Mouse (Mus musculus) urinary bladder, postnatal 14 days (tissue): Measurements from ENCODE around the gene Zfp526.

Source experiments
- DNase-seq: peaks from one replicate; pipeline ENCODE4 v3.0.0; 2021; ENCODE audit warnings: low spot score

The Zfp526 gene

GRCm38 (mm10) chr7:25221102-25221883 lies at the start of gene Zfp526:
TSS of gene Zfp526 (plus strand) at chr7:25221425.
- peak; percentile 98 for DNase-seq

GRCm38 (mm10) chr7:25172669-25173068 lies 48.6 kb upstream of the Zfp526 start:
- DNase-seq, result no peak

GRCm38 (mm10) chr7:25174343-25174742 lies 46.9 kb upstream of the Zfp526 start:
- DNase-seq, result no peak

GRCm38 (mm10) chr7:25178317-25178716 lies 42.9 kb upstream of the Zfp526 start:
- no peak for DNase-seq

GRCm38 (mm10) chr7:25178787-25179605 lies 42.2 kb upstream of the Zfp526 start:
- DNase-seq, result no peak

GRCm38 (mm10) chr7:25179606-25180161 lies 41.5 kb upstream of the Zfp526 start, which contains the start of gene Pou2f2:
TSS of gene Pou2f2 (minus strand) at chr7:25179726.
- peak; percentile 64 for DNase-seq

GRCm38 (mm10) chr7:25180512-25180911 lies 40.7 kb upstream of the Zfp526 start:
- DNase-seq, result no peak

- DNase-seq, result no peak
Measured at GRCm38 (mm10) chr7:25181331-25181790, 39.9 kb upstream of the Zfp526 start.

GRCm38 (mm10) chr7:25181814-25182213 lies 39.4 kb upstream of the Zfp526 start:
- no peak for DNase-seq

GRCm38 (mm10) chr7:25184091-25184490 lies 37.1 kb upstream of the Zfp526 start:
- no peak for DNase-seq

- peak; percentile 79 for DNase-seq
Measured at GRCm38 (mm10) chr7:25187662-25188650, 33.3 kb upstream of the Zfp526 start.

- no peak for DNase-seq
Measured at GRCm38 (mm10) chr7:25190806-25191205, 30.4 kb upstream of the Zfp526 start.

- DNase-seq, result no peak
Measured at GRCm38 (mm10) chr7:25192110-25192509, 29.1 kb upstream of the Zfp526 start.

- DNase-seq, result no peak
Measured at GRCm38 (mm10) chr7:25195148-25195547, 26.1 kb upstream of the Zfp526 start.

- DNase-seq, result no peak
Measured at GRCm38 (mm10) chr7:25196107-25196506, 25.1 kb upstream of the Zfp526 start.

- peak; percentile 79 for DNase-seq
Measured at GRCm38 (mm10) chr7:25197384-25198018, 23.7 kb upstream of the Zfp526 start.

GRCm38 (mm10) chr7:25203624-25204023 lies 17.6 kb upstream of the Zfp526 start:
- DNase-seq, result peak; percentile 67

- no peak for DNase-seq
Measured at GRCm38 (mm10) chr7:25205355-25206093, 15.7 kb upstream of the Zfp526 start.

GRCm38 (mm10) chr7:25206094-25206830 lies 15.0 kb upstream of the Zfp526 start:
- DNase-seq, result no peak
